Mouse (Mus musculus) ES-Bruce4 (cell line): Measurements from ENCODE around the gene Irf2bp2.

Experiments used
- CTCF ChIP-seq: IDR thresholded peaks from one replicate; pipeline ENCODE4 v1.8.1; 2011; ENCODE audit warnings: low read depth, low read length
- EP300 ChIP-seq: IDR thresholded peaks from 2 replicates; pipeline ENCODE4 v1.6.1; 2011; ENCODE audit warnings: low read depth, low read length; ENCODE audit not compliant: insufficient read depth
- POLR2A ChIP-seq: IDR thresholded peaks from one replicate; pipeline ENCODE4 v1.8.1; 2011; ENCODE audit warnings: low read length; ENCODE audit not compliant: insufficient read depth

DNA sequence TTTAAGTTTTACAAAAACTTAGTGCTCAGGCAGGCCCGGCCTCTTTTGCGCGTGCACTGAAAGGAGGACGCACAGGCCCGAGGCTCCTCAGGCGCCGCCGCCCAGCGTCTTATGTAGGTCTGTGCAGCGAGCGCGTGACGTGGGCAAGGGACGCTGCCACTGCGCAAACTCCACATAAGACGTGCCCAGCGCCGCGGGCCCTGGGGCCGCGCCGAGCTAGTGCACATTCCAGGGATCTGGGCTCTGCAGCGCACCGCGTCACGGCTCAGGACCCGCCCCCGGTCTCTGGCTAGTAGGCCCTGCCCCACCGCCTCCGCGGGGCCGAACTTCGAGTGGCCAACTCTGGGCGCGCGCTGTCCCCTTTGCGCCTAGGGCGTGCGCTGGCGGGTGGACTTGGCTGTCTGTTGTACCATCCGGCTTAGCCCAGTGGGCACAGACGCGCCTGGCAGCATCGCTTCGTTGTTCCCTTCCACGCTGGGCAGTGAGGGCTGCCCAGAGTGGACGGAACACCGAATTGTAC is 755 bp upstream of the Irf2bp2 start:
- TF ChIP-seq CTCF (no peak), POLR2A (no peak), EP300 (no peak)
